Mouse (Mus musculus): Measurements from ENCODE around the gene Serf1.
A peak's percentile ranks its signal among the peaks of the same experiment; 100 is the strongest.
"Not testable (repeated sequence)": the region's sequence is repeated elsewhere in the genome, so short reads cannot be mapped to it uniquely, and the experiment has no call there.

Gene Serf1

GRCm38 (mm10) chr13:100107652-100108472, at the start of gene Serf1:
Gene Serf1, plus strand, starts transcription at chr13:100108012.
- DNase-seq (ENCODE audit: extremely low spot score, low read depth, low spot score), result no peak

GRCm38 (mm10) chr13:100063936-100064335, 43.9 kb upstream of the Serf1 start:
- DNase-seq (ENCODE audit: extremely low spot score, low read depth, low spot score), result no peak

- no peak for DNase-seq (ENCODE audit: extremely low spot score, low read depth, low spot score)
Observed at GRCm38 (mm10) chr13:100067821-100068220, 40.0 kb upstream of the Serf1 start.

- no peak for DNase-seq (ENCODE audit: extremely low spot score, low read depth, low spot score)
Observed at GRCm38 (mm10) chr13:100071473-100071872, 36.3 kb upstream of the Serf1 start.

- no peak for DNase-seq (ENCODE audit: extremely low spot score, low read depth, low spot score)
Observed at GRCm38 (mm10) chr13:100098808-100099207, 9.0 kb upstream of the Serf1 start.

GRCm38 (mm10) chr13:100103052-100103658, 4.7 kb upstream of the Serf1 start:
- DNase-seq (ENCODE audit: extremely low spot score, low read depth, low spot score), result no peak

GRCm38 (mm10) chr13:100103748-100104254, 4.0 kb upstream of the Serf1 start, which contains the start of gene Bdp1:
Gene Bdp1, minus strand, starts transcription at chr13:100104070.
- peak; percentile 63 for DNase-seq (ENCODE audit: extremely low spot score, low read depth, low spot score)

- DNase-seq (ENCODE audit: extremely low spot score, low read depth, low spot score), result no peak
Observed at GRCm38 (mm10) chr13:100112218-100112972, 4.6 kb downstream of the Serf1 start.

- DNase-seq (ENCODE audit: extremely low spot score, low read depth, low spot score), result no peak
Observed at GRCm38 (mm10) chr13:100123970-100124369, 16.2 kb downstream of the Serf1 start.

- DNase-seq (ENCODE audit: extremely low spot score, low read depth, low spot score), result peak; percentile 64
Observed at GRCm38 (mm10) chr13:100124423-100125257, 16.8 kb downstream of the Serf1 start, which contains the start of gene Smn1. Gene Smn1, plus strand, starts transcription at chr13:100124852.

GRCm38 (mm10) chr13:100125258-100125643, 17.4 kb downstream of the Serf1 start:
- no peak for DNase-seq (ENCODE audit: extremely low spot score, low read depth, low spot score)

- no peak for DNase-seq (ENCODE audit: extremely low spot score, low read depth, low spot score)
Observed at GRCm38 (mm10) chr13:100141646-100142314, 34.0 kb downstream of the Serf1 start.

GRCm38 (mm10) chr13:100152659-100153058, 44.8 kb downstream of the Serf1 start:
- no peak for DNase-seq (ENCODE audit: extremely low spot score, low read depth, low spot score)

GRCm38 (mm10) chr13:100156624-100157023, 48.8 kb downstream of the Serf1 start:
- DNase-seq (ENCODE audit: extremely low spot score, low read depth, low spot score), result no peak

GRCm38 (mm10) chr13:100161171-100161870, 53.5 kb downstream of the Serf1 start:
- not testable (repeated sequence) for DNase-seq (ENCODE audit: extremely low spot score, low read depth, low spot score)

- not testable (repeated sequence) for DNase-seq (ENCODE audit: extremely low spot score, low read depth, low spot score)
Observed at GRCm38 (mm10) chr13:100162467-100162866, 54.7 kb downstream of the Serf1 start.
